In the genomic region with DNA sequence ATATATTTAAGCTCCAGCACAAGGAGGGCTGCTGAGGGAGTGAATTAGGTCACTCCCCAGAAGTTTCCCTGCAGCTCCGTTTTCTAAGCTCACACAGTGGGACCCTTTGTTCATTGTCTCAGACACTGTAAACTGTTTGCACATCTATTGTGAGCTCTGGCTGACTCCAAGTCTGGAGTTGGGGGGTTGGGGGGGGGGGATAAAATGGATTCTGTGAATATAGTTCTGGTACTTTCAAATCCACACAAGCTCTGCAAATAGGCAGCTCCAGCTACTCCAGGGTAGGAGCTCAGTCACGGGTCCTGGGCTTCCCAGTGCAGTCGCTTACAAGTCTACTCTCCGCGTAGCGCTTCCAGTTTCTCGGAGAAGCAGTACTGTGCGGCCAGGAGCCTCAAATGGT, we compare ENCODE assay signal across 8 mouse cellular contexts.
DNase-seq lines count a peak whose midpoint lies in the region; ATAC-seq and TF ChIP-seq lines count a peak whose summit lies in the region.
"Had no signal": no experiment of that assay in that cellular context is flagged by ENCODE, and none has a peak within 500 bp of the region (broad histone marks: within the 10 kb centered on the region; RNA-seq: fewer than 3 reads in every experiment).

No protein-coding gene starts in this region.

- peaks cover 30% of the 10 kb centered on the region for H3K4me1 ChIP-seq in lung, embryonic 14.5 days (ENCODE audit: insufficient read depth)
- peaks cover 18% of the 10 kb centered on the region for H3K4me1 ChIP-seq in forebrain, embryonic 13.5 days
- peaks cover 16% of the 10 kb centered on the region for H3K4me1 ChIP-seq in stomach, embryonic 16.5 days (ENCODE audit: control insufficient read depth, insufficient read depth, low read length)

- TF ChIP-seq CTCF in lung, embryonic 14.5 days (IDR thresholded peaks at IDR 0.05; ENCODE audit: low read depth), result no peak

- H3K9me3 ChIP-seq in lung, embryonic 14.5 days (ENCODE audit: low read depth, low read length), result no peaks in the 10 kb centered on the region
- no peaks in the 10 kb centered on the region for H3K9me3 ChIP-seq in forebrain, embryonic 13.5 days (replicated peaks)
- no peaks in the 10 kb centered on the region for H3K9me3 ChIP-seq in stomach, embryonic 16.5 days (replicated peaks; ENCODE audit: control insufficient read depth, low read length)
- H3K9me3 ChIP-seq: intestine, embryonic 15.5 days had no signal

- peak; percentile 70 for DNase-seq in lung, embryonic 14.5 days
- no peak for DNase-seq in lung, postnatal 36 days
- peak; percentile 78 for DNase-seq in mesoderm, embryonic 11.5 days (ENCODE audit: low read depth, low spot score)
- DNase-seq in cerebellum, adult 18-20 months, result no peak
- DNase-seq in gastrocnemius, adult 18-20 months (ENCODE audit: low spot score), result no peak

- no peak overlapping the region for H3K9ac ChIP-seq in lung, embryonic 14.5 days
- H3K9ac ChIP-seq in forebrain, embryonic 13.5 days, result no peak overlapping the region
- H3K9ac ChIP-seq in stomach, embryonic 16.5 days (ENCODE audit: low read length), result no peak overlapping the region
- H3K9ac ChIP-seq: intestine, embryonic 15.5 days had no signal

- H3K4me2 ChIP-seq in lung, embryonic 14.5 days, result peak overlapping the region; percentile 36; the same call in 1 of the 2 replicates
- peak overlapping the region; percentile 24; the same call in 1 of the 2 replicates for H3K4me2 ChIP-seq in forebrain, embryonic 13.5 days
- no peak overlapping the region for H3K4me2 ChIP-seq in stomach, embryonic 16.5 days (ENCODE audit: low read depth, low read length)
- H3K4me2 ChIP-seq: intestine, embryonic 15.5 days had no signal

- peak; percentile 47; the same call in 1 of the 2 replicates for ATAC-seq in lung, embryonic 14.5 days (ENCODE audit: insufficient read depth)
- ATAC-seq in forebrain, embryonic 13.5 days, result peak; percentile 78
- 0 out of 2 replicates have a peak, but pooled peaks have one; percentile 28 for ATAC-seq in stomach, embryonic 16.5 days (ENCODE audit: insufficient read depth, low FRiP score)
- ATAC-seq: intestine, embryonic 15.5 days had no signal

- H3K27ac ChIP-seq in lung, embryonic 14.5 days (ENCODE audit: low read depth), result peak overlapping the region; percentile 72
- H3K27ac ChIP-seq in forebrain, embryonic 13.5 days, result no peak overlapping the region; the same call in 1 of the 2 replicates
- no peak overlapping the region for H3K27ac ChIP-seq in stomach, embryonic 16.5 days (ENCODE audit: low read length)
- H3K27ac ChIP-seq: intestine, embryonic 15.5 days had no signal

- no peak overlapping the region for H3K4me3 ChIP-seq in lung, embryonic 14.5 days (ENCODE audit: low read depth, low read length)
- H3K4me3 ChIP-seq in forebrain, embryonic 13.5 days, result no peak overlapping the region
- H3K4me3 ChIP-seq in stomach, embryonic 16.5 days (replicated peaks; ENCODE audit: low read length), result no peak overlapping the region
- H3K4me3 ChIP-seq: intestine, embryonic 15.5 days had no signal

- no peaks in the 10 kb centered on the region for H3K36me3 ChIP-seq in lung, embryonic 14.5 days (ENCODE audit: insufficient read depth)
- H3K36me3 ChIP-seq in forebrain, embryonic 13.5 days (ENCODE audit: poor library complexity, severe bottlenecking), result no peaks in the 10 kb centered on the region
- H3K36me3 ChIP-seq in stomach, embryonic 16.5 days (ENCODE audit: control insufficient read depth, insufficient read depth, low read length), result no peaks in the 10 kb centered on the region
- H3K36me3 ChIP-seq: intestine, embryonic 15.5 days had no signal

- 39% methylated on average over 8 of the region's 8 CpGs for WGBS in lung, embryonic 14.5 days
- WGBS in forebrain, embryonic 13.5 days, result 14% methylated on average over 8 of the region's 8 CpGs
- WGBS in stomach, embryonic 16.5 days, result 48% methylated on average over 8 of the region's 8 CpGs

- H3K27me3 ChIP-seq in lung, embryonic 14.5 days (ENCODE audit: insufficient read depth, low read length), result no peaks in the 10 kb centered on the region
- no peaks in the 10 kb centered on the region for H3K27me3 ChIP-seq in forebrain, embryonic 13.5 days
- H3K27me3 ChIP-seq in stomach, embryonic 16.5 days (ENCODE audit: control insufficient read depth, insufficient read depth, low read length), result no peaks in the 10 kb centered on the region
- H3K27me3 ChIP-seq: intestine, embryonic 15.5 days had no signal

Comparison
In these comparisons a context has a peak if more than half of its experiments do, and no peak if none do; other contexts are left out.
1. DNase-seq: peak in lung, embryonic 14.5 days (single experiment) and mesoderm, embryonic 11.5 days (single experiment); none in lung, postnatal 36 days (single experiment), cerebellum, adult 18-20 months (0 of 2) and gastrocnemius, adult 18-20 months (single experiment).
2. ATAC-seq: peak in every context shown above with its lines; median percentile 78 in forebrain, embryonic 13.5 days; 47 in lung, embryonic 14.5 days; 28 in stomach, embryonic 16.5 days.